Mouse (Mus musculus) lung, postnatal 25 days (tissue): ENCODE measurements around the gene Ctrb1.
A peak's percentile ranks its signal among the peaks of the same experiment; 100 is the strongest.

Experiments used
- DNase-seq: peaks from one replicate; pipeline ENCODE4 v3.0.0; 2022; ENCODE audit warnings: low spot score

Ctrb1 gene

GRCm38 (mm10) chr8:111680423-111681028 lies 10.3 kb downstream of the Ctrb1 start:
- DNase-seq, result no peak

DNA sequence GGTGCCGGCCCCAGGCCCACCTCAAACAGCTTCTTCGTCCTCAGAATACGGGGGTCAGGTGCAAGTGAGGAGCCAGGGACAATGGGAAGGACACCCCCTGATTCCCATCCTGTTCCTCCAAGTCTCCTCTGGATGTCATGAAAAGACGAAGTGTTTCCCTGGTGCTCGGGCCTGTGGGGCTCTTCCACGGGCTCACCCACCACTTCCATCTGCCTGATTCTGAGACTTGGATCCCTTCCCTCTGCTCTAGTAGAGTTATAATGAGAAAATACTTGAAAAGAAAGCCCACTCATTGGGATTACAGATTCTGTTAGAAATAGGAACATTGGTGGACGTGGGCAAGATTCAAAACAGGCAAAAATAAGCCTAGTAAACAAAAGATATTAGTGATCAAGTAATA lies 12.0 kb downstream of the Ctrb1 start:
- DNase-seq, result no peak

DNA sequence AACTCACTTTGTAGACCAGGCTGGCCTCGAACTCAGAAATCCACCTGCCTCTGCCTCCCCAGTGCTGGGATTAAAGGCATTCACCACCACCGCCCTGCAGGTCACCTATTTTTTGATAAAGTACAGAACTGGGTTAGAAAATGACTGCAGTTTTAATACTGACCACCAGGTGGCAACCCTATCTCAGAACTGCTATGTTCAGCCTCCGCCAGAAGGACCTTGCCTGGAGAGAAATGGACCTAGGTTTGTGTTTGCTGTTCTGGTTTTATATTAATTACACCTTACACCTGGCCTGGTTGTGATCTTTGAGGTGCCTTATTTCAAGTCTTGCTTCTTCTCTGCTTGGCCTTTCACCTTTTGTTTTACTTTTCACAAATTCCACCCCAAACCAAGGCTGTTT lies 12.7 kb downstream of the Ctrb1 start:
- DNase-seq, result peak; percentile 75

GRCm38 (mm10) chr8:111676237-111676636 lies 14.6 kb downstream of the Ctrb1 start:
- no peak for DNase-seq

- no peak for DNase-seq
Measured at GRCm38 (mm10) chr8:111666751-111667150, 24.1 kb downstream of the Ctrb1 start.

DNA sequence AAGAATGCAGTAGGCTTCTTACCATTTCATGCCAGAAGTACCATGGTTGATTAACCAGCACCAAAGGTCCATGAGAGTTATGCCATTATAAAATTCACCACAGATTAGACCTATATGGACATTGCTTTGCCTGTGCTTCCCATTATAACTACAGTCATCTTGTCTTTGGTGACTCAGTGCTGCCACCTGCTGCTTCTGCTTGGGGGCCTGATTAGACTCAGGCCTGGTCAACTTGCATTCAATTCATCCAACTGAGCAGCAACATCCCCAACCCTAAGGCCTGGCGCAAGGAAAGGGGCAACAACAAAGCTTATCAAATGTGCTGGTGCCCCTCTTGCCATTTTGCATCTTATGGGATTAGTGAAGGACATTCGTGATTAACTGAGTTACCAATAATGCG lies 28.3 kb downstream of the Ctrb1 start:
- peak; percentile 83 for DNase-seq

GRCm38 (mm10) chr8:111658819-111659423 lies 31.9 kb downstream of the Ctrb1 start:
- no peak for DNase-seq

- DNase-seq, result no peak
Measured at GRCm38 (mm10) chr8:111657312-111657854, 33.4 kb downstream of the Ctrb1 start.

- DNase-seq, result no peak
Measured at GRCm38 (mm10) chr8:111653524-111653923, 37.3 kb downstream of the Ctrb1 start.

GRCm38 (mm10) chr8:111650651-111651050 lies 40.2 kb downstream of the Ctrb1 start:
- no peak for DNase-seq

DNA sequence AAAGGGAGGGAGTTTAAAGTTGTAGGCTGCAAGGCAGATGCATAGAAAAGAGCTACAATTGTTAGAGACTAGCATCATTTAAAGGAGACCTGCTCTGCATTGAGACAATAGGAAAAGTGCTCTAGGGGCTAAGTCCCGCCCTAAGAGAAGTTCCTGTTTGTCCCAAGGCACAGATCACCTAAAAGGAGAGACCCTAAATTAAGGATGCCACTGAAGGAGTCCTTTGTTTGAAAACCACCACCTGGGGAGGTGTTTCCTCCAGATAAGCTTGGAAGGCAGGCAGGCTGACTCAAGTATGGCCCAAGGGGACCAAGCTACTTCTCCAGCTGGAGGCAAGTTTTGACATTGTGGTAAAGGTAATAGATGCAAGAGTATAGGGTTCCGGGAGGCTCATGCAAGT lies 42.0 kb downstream of the Ctrb1 start:
- DNase-seq, result no peak

- no peak for DNase-seq
Measured at GRCm38 (mm10) chr8:111645715-111646114, 45.1 kb downstream of the Ctrb1 start.

GRCm38 (mm10) chr8:111644286-111645051 lies 46.3 kb downstream of the Ctrb1 start:
- DNase-seq, result peak; percentile 73

DNA sequence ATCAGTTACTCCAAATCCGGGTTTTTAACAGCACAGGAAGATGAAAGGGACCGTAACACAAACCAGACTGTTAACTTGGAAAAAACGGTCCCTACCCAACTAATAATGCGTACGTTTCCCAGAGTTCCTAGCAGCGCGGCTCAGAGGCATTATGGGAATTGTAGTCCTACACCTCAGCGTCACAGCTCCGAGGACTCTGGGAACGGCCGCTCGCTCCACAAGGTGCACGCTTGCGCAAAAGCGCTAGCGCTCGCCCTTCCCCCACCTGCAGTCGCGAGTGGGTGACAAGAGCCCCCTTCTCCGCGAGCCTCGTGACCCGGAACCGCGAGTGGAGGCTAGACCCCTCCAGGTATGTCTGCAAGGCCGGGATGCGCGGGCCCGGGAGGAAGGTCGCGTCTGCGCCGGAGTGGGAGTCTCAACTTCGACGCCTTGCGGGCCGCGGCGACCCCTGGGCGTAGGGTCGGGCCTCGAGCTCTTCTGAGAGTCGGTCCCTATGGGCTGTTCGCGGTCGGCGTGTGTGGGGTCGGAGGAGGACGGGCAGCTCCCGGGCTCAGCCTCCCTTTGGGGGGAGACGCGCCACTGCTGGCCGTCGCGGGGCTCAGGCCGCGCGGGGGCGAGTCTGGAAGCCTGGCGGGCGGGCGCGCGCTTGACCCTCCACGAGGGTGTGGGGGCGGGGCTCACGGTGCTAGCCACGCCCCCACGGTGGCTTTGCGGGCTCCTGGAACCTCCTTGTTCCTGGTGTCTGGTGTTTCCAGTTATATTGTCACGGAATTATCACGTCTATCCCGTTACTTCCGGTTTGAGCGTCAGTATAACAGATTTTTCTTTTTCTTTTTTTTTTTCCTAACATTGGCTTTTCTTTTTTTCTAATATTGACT lies 47.3 kb downstream of the Ctrb1 start, which contains the start of gene Zfp1:
Gene Zfp1, plus strand, starts transcription at position 138 of the 878 bp plus-strand sequence.
- peak; percentile 95 for DNase-seq

DNA sequence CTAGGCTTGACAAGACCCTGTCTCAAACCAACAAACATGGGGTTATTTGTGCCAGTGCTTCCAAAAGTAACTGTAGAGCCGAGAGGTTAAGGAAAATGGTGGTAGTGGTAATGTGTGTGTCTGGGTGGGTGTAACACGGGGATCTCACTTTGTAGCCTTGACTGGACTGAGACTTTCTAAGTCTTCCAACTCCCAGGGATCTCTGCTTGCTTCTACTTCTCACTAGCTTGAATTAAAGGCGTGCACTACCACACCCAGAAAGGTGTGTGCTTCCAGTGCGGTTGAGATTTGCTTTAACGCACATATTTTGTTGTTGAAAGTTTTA lies 47.9 kb downstream of the Ctrb1 start:
- no peak for DNase-seq

DNA sequence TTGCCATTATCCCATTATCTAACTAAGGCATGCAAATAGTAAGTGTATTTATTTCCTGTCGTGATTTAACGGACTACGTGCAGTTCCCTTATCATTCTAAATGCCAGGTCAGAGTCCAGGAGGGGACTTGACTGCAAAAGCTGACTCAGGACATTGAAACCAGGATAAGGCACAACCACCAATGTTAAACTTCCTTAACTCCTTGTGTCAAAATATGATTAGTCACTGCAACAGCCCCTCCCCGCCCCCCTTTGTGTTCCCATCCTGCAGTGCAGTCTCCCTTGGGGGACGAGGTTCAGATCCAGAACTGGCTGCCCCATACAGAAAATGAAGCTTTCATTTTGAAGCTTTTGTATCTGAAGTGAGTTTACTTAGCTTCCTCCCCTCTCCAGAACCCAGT lies 48.3 kb downstream of the Ctrb1 start:
- no peak for DNase-seq

DNA sequence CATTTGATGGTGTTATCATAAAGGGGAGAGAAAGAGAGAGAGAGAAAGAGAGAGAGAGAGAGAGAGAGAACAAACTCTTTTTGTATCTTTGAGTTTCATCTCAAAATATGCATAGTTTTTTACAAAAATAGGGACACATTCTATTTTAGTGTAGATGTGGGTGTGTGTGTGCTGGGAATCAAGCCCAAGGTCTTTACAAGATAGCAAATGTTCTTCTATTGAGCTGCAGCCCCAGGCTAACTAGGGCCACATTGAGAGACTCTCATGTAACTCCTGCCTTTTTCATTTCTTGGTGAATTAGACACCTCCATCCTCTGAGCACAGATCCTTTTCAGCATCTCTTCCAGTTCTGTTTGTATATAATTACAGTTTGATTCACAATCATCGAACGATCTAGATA lies 49.7 kb downstream of the Ctrb1 start:
- DNase-seq, result no peak

GRCm38 (mm10) chr8:111638086-111638485 lies 52.7 kb downstream of the Ctrb1 start:
- DNase-seq, result no peak
